Mouse (Mus musculus) adrenal gland, adult (tissue): ENCODE data around the gene Slc22a18.
"Not testable (repeated sequence)": the region's sequence is repeated elsewhere in the genome, so short reads cannot be mapped to it uniquely, and the experiment has no call there.

ENCODE experiments used
- DNase-seq, 2 experiments: peaks; one replicate each; pipeline ENCODE4 v3.0.0; 2022 to 2023; ENCODE audit warnings: low spot score in 1 of 2; ENCODE audit not compliant: inconsistent age in 2 of 2

Gene Slc22a18

GRCm38 (mm10) chr7:143502418-143503200 is 29.1 kb downstream of the Slc22a18 start, which contains the start of gene Phlda2:
TSS of gene Phlda2 (minus strand) at chr7:143503150.
- peak; percentile 20 to 79 for DNase-seq

- DNase-seq = no peak
These were observed 30.4 kb downstream of the Slc22a18 start for GRCm38 (mm10) chr7:143503926-143504325.

- no peak for DNase-seq
These were observed 31.9 kb downstream of the Slc22a18 start for GRCm38 (mm10) chr7:143505411-143505810.

GRCm38 (mm10) chr7:143505823-143506222 is 32.3 kb downstream of the Slc22a18 start:
- peak; percentile 78 to 94 for DNase-seq

- no peak for DNase-seq
These were observed 32.7 kb downstream of the Slc22a18 start for GRCm38 (mm10) chr7:143506271-143506670.

- peak; percentile 51 to 86 for DNase-seq
These were observed 33.1 kb downstream of the Slc22a18 start for GRCm38 (mm10) chr7:143506675-143507074.

- DNase-seq = no peak
These were observed 36.0 kb downstream of the Slc22a18 start for GRCm38 (mm10) chr7:143509566-143509965.

- no peak for DNase-seq
These were observed 37.2 kb downstream of the Slc22a18 start for GRCm38 (mm10) chr7:143510593-143511334.

GRCm38 (mm10) chr7:143511335-143511712 is 37.8 kb downstream of the Slc22a18 start:
- no peak for DNase-seq

GRCm38 (mm10) chr7:143513763-143514415 is 40.4 kb downstream of the Slc22a18 start:
- DNase-seq = no peak

- no peak for DNase-seq
These were observed 40.9 kb downstream of the Slc22a18 start for GRCm38 (mm10) chr7:143514416-143514768.

GRCm38 (mm10) chr7:143519333-143519732 is 45.8 kb downstream of the Slc22a18 start:
- DNase-seq = no peak

GRCm38 (mm10) chr7:143532410-143532809 is 58.9 kb downstream of the Slc22a18 start:
- DNase-seq = no peak

GRCm38 (mm10) chr7:143533284-143533683 is 59.7 kb downstream of the Slc22a18 start:
- DNase-seq = no peak

GRCm38 (mm10) chr7:143536251-143536650 is 62.7 kb downstream of the Slc22a18 start:
- DNase-seq = no peak

GRCm38 (mm10) chr7:143538229-143538628 is 64.7 kb downstream of the Slc22a18 start:
- DNase-seq = not testable (repeated sequence)

GRCm38 (mm10) chr7:143538671-143539070 is 65.1 kb downstream of the Slc22a18 start:
- no peak for DNase-seq

GRCm38 (mm10) chr7:143544368-143544767 is 70.8 kb downstream of the Slc22a18 start:
- DNase-seq = peak in 1 of 2 experiments; percentile 60

GRCm38 (mm10) chr7:143546554-143546953 is 73.0 kb downstream of the Slc22a18 start:
- DNase-seq = peak in 1 of 2 experiments; percentile 57

GRCm38 (mm10) chr7:143548231-143548961 is 74.9 kb downstream of the Slc22a18 start:
- DNase-seq = no peak
